Mouse (Mus musculus) liver, embryonic 14.5 days (tissue): Measurements from ENCODE around the gene D430041D05Rik.
"Not testable (repeated sequence)": the region's sequence is repeated elsewhere in the genome, so short reads cannot be mapped to it uniquely, and the experiment has no call there.

Source experiments
- CTCF ChIP-seq: IDR thresholded peaks from 2 replicates; pipeline ENCODE4 v1.5.1; 2016; ENCODE audit warnings: antibody characterized with exemption, low read depth, control low read depth
- EP300 ChIP-seq: IDR thresholded peaks from 2 replicates; pipeline ENCODE4 v1.6.1; 2016; ENCODE audit warnings: antibody characterized with exemption, low read depth

DNA sequence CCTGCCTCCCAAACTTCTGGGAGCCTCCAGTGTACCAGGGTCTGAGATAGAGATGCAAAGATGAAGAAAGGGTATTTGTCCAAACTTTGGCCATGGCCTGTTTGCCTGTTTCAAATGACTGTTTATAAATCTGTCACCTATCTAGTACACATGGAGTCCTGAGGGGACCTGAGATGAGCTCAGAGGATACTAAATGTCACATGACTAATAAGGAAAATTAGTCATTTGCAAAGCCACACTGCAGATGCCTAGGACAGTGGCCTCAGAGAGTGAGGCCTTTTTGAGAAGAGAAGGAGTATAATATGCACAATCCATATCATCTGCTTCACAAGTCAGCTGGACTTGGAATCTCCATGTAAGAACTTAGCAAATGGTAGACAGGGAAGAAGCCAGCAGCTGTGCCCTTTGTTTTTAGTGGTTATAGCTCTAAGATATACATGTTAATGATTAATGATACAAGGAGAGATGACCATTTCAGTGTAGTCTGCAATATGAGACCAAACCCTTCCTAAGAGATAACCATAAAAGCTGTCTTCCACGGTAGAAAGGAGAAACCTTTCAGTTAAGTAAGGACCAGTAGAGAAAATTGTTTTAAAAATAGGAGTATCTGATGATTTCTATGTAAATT, 299.5 kb downstream of the D430041D05Rik start:
- TF ChIP-seq EP300, CTCF: not testable (repeated sequence)
